Mouse (Mus musculus): ENCODE results near the gene Tbc1d8.
A peak's percentile ranks its signal among the peaks of the same experiment; 100 is the strongest.

- TF ChIP-seq CTCF (IDR thresholded peaks at IDR 0.05; ENCODE audit: low read depth), result 0 out of 2 replicates have a peak, but pooled peaks have one; percentile 2
- no peak for TF ChIP-seq EP300 (IDR thresholded peaks at IDR 0.05; ENCODE audit: low read depth)
Observed at GRCm38 (mm10) chr1:39407108-39407507, 71.4 kb downstream of the Tbc1d8 start.
